Mouse (Mus musculus): ENCODE measurements around the gene Gm10944.

The Gm10944 gene

GRCm38 (mm10) chr10:10681048-10681447, at the start of gene Gm10944:
Gene Gm10944 (plus strand): TSS chr10:10681348.
- no peak for DNase-seq

GRCm38 (mm10) chr10:10655991-10656390, 25.2 kb upstream of the Gm10944 start:
- no peak for DNase-seq

GRCm38 (mm10) chr10:10656621-10657020, 24.5 kb upstream of the Gm10944 start:
- peak in 1 of 2 experiments; percentile 11 for DNase-seq

GRCm38 (mm10) chr10:10659161-10659560, 22.0 kb upstream of the Gm10944 start:
- peak; percentile 38 to 44 for DNase-seq

GRCm38 (mm10) chr10:10659976-10660375, 21.2 kb upstream of the Gm10944 start:
- no peak for DNase-seq

- DNase-seq, result no peak
Measured at GRCm38 (mm10) chr10:10688907-10689667, 7.9 kb downstream of the Gm10944 start.

- DNase-seq, result no peak
Measured at GRCm38 (mm10) chr10:10689668-10690223, 8.6 kb downstream of the Gm10944 start.

- no peak for DNase-seq
Measured at GRCm38 (mm10) chr10:10697497-10697896, 16.3 kb downstream of the Gm10944 start.

GRCm38 (mm10) chr10:10700903-10701302, 19.8 kb downstream of the Gm10944 start:
- DNase-seq, result no peak

- no peak for DNase-seq
Measured at GRCm38 (mm10) chr10:10701326-10701725, 20.2 kb downstream of the Gm10944 start.

GRCm38 (mm10) chr10:10708031-10708430, 26.9 kb downstream of the Gm10944 start:
- no peak for DNase-seq

GRCm38 (mm10) chr10:10710359-10710758, 29.2 kb downstream of the Gm10944 start:
- peak in 1 of 2 experiments; percentile 46 for DNase-seq

GRCm38 (mm10) chr10:10710837-10711236, 29.7 kb downstream of the Gm10944 start:
- peak; percentile 86 for DNase-seq

- DNase-seq, result no peak
Measured at GRCm38 (mm10) chr10:10726501-10726900, 45.4 kb downstream of the Gm10944 start.

Measured in cerebellum, adult 18-20 months (tissue).